Mouse (Mus musculus) E14TG2a.4 (cell line): ENCODE measurements around the gene Olfr424.

ENCODE experiments used
- CTCF ChIP-seq: conservative IDR thresholded peaks from 2 replicates; pipeline ENCODE4 v1.5.1; 2014; ENCODE audit warnings: low read length
- NANOG ChIP-seq: IDR thresholded peaks from 2 replicates; pipeline ENCODE4 v1.6.1; 2014; ENCODE audit warnings: borderline replicate concordance, low read length, mixed read lengths
- POU5F1 ChIP-seq: IDR thresholded peaks from 2 replicates; pipeline ENCODE4 v1.6.1; 2014; ENCODE audit warnings: low read length, borderline replicate concordance

DNA sequence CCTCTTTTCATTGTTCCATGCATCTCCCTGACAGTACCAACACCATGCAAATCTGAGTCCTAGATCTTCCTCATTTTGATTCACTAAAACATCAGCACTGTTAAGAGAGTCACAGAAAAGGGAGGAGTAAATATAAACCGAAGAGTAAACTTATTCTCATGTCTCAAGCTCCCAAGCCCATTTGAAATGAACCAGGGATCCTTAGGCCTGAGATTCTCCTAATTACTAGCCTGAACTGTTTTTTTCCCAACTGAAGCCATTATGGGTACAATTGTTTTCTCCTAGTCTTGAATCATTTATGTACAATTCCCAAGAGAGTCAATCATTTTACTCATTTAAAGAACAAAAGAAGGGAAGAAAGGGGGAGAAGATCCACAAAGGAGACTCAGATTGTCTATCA lies 24.0 kb downstream of the Olfr424 start, which contains the start of gene Olfr420:
- TF ChIP-seq CTCF (no peak), POU5F1 (no peak), NANOG (no peak)
